8 mouse cellular contexts compared by ENCODE assay signal in the genomic region with DNA sequence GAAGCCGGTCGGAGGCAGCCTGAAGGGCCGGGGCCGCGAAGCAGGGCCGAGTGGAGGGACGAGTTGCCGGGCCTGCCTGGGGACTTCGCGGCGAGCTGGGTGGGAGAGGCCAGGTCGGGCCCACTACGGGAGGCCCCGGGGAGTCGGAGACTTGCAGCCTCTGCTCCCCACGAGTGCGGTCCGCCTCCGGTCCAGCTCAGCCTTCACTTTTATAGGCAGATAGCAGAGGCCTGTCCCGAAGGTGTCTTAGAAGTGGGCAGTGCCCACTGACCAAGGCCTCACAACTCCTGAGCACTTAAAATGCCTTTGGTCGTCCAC. TPM values are rescaled to one million over a fixed set of nuclear protein-coding genes. Genes with fewer than 3 reads are reported as not detected.
DNase-seq lines count a peak whose midpoint lies in the region; ATAC-seq and TF ChIP-seq lines count a peak whose summit lies in the region.

No protein-coding gene starts in this region.

- peaks cover 56% of the 10 kb centered on the region for H3K4me1 ChIP-seq in megakaryocyte, embryonic 14.5 days
- H3K4me1 ChIP-seq in limb, embryonic 10.5 days, result peaks cover 16% of the 10 kb centered on the region
- H3K4me1 ChIP-seq in olfactory bulb, adult 2 months (ENCODE audit: control insufficient read depth, insufficient read depth, low read length), result peaks cover 6% of the 10 kb centered on the region

- peaks cover under 1% of the 10 kb centered on the region for H3K9me3 ChIP-seq in megakaryocyte, embryonic 14.5 days
- H3K9me3 ChIP-seq in limb, embryonic 10.5 days (replicated peaks), result no peaks in the 10 kb centered on the region

- H3K27ac ChIP-seq in limb, embryonic 10.5 days, result peak overlapping the region; percentile 92
- no peak overlapping the region for H3K27ac ChIP-seq in olfactory bulb, adult 2 months (ENCODE audit: insufficient read depth, low read depth, low read length)

- peak overlapping the region; percentile 98 for H3K4me3 ChIP-seq in megakaryocyte, embryonic 14.5 days (replicated peaks)
- H3K4me3 ChIP-seq in limb, embryonic 10.5 days, result peak overlapping the region; percentile 93
- peak overlapping the region; percentile 77 for H3K4me3 ChIP-seq in olfactory bulb, adult 2 months (ENCODE audit: insufficient read depth, low read depth, low read length)

- DNase-seq in limb, embryonic 10.5 days (ENCODE audit: low spot score), result no peak
- no peak for DNase-seq in left cerebral cortex, adult 18-20 months (ENCODE audit: low spot score in 2 of 2)
- no peak for DNase-seq in gastrocnemius, adult 8-10 months (ENCODE audit: low spot score in 2 of 2)
- no peak for DNase-seq in B cell, adult 2 months

- TF ChIP-seq POLR2A in olfactory bulb, adult 2 months (IDR thresholded peaks at IDR 0.05; ENCODE audit: insufficient read depth, low read depth, low read length), result no peak

- no peak for ATAC-seq in megakaryocyte, adult 5-6 weeks (ENCODE audit: poor library complexity, severe bottlenecking)
- ATAC-seq in erythroblast, adult 5-6 weeks (replicated peaks; ENCODE audit: low FRiP score, poor library complexity, severe bottlenecking), result peak; percentile 38

- H3K36me3 ChIP-seq in megakaryocyte, embryonic 14.5 days (replicated peaks; ENCODE audit: low read length), result peaks cover 33% of the 10 kb centered on the region
- peaks cover 35% of the 10 kb centered on the region for H3K36me3 ChIP-seq in limb, embryonic 10.5 days

- no peak for TF ChIP-seq CTCF in olfactory bulb, adult 2 months (IDR thresholded peaks at IDR 0.05; ENCODE audit: insufficient read depth, low read depth, low read length)

- WGBS in limb, embryonic 10.5 days, result under 1% methylated on average over 21 of the region's 21 CpGs
- WGBS in olfactory bulb, adult 2 months, result 0% methylated on average over 21 of the region's 21 CpGs

- H3K27me3 ChIP-seq in megakaryocyte, embryonic 14.5 days (replicated peaks), result no peaks in the 10 kb centered on the region
- no peaks in the 10 kb centered on the region for H3K27me3 ChIP-seq in limb, embryonic 10.5 days (ENCODE audit: low read depth, poor library complexity, severe bottlenecking)

RNA-seq across cellular contexts. Expression of a gene that starts 0.3 kb away (rescaled TPM):
- polyA plus RNA-seq in megakaryocyte, embryonic 14.5 days (2012; ENCODE audit: insufficient read depth, low replicate concordance), result 5.4 and 50.8 TPM in 2 replicates
- total RNA-seq in megakaryocyte, adult 5-6 weeks (2015), result 124 and 125 TPM in 2 replicates
- 208 and 212 TPM in 2 replicates for total RNA-seq in megakaryocyte, adult 5-6 weeks (2017)
- 64.0 and 64.9 TPM in 2 replicates for total RNA-seq in erythroblast, adult 5-6 weeks (2015; ENCODE audit: low replicate concordance)
- 57.6 and 63.9 TPM in 2 replicates for total RNA-seq in erythroblast, adult 5-6 weeks (2017; ENCODE audit: low replicate concordance)
- 641 and 657 TPM in 2 replicates for polyA plus RNA-seq in limb, embryonic 10.5 days (2016; fragmentation: Nextera tagmentation; extraction: Ambion mirVana)
- polyA plus RNA-seq in olfactory bulb, adult 2 months (2012; ENCODE audit: insufficient read depth, insufficient read length, low replicate concordance, missing spikeins), result not detected in 2 replicates
- 100 to 1,000 TPM; 144 to 148 TPM for total RNA-seq in left cerebral cortex, adult 18-20 months (2021)
- total RNA-seq in gastrocnemius, adult 8-10 months (2022), result 10 to 100 TPM; 35.7 to 39.4 (median 37.3) TPM
